Mouse (Mus musculus): Measurements from ENCODE around the gene Dtd2. TPM values are rescaled to one million over a fixed set of nuclear protein-coding genes. Genes with fewer than 3 reads are reported as not detected.
A peak's percentile ranks its signal among the peaks of the same experiment; 100 is the strongest.

Gene Dtd2
- polyA plus RNA-seq, 1 experiment: 16.0 TPM

DNA sequence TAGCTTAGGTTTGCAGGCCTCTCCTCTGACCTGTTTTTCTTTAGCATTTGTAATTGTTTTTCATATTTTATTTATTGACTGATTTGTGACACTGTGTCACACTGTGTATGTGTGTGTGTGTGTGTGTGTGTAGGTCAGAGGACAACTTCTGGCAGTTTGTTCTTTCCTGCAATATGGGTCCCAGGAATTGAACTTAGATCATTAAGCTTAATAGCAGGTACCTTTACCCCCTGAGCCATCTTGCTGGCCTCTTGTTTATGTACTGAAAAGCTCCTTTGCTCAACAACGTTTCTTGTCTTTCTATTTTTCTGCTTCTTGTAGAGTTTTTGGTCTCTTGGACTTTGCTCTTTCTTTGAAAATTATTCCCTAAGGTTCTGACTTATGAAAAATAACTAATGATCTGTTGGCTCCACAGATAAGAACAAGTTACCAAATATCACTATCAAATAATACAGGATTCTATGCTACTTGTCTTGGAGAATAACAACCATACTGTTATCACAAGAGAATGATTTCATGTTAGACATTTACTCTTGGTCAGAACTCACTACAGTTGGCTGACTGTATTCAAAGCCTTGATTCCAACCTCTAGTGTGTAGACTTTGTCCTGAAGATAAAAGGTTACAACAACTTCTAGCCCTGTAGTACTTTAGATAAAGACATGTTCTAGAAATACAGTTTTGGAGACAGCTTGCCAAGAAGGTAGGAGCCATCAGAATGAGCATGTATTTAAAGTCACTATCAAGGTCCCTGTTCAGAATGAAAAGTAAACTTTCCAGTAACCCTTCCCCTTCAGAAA, 10.4 kb downstream of the Dtd2 start:
- H3K27me3 ChIP-seq (ENCODE audit: control insufficient read depth, insufficient read depth, insufficient read length): no peaks in the 10 kb centered on the region
- no peak overlapping the region for H3K4me2 ChIP-seq (ENCODE audit: low read depth)
- H3K79me2 ChIP-seq (ENCODE audit: control insufficient read depth, insufficient read depth): no peaks in the 10 kb centered on the region
- H3K4me3 ChIP-seq: no peak overlapping the region
- no peak overlapping the region for H3ac ChIP-seq (ENCODE audit: control insufficient read depth, insufficient read length)
- no peaks in the 10 kb centered on the region for H3K36me3 ChIP-seq (ENCODE audit: control insufficient read depth, insufficient read depth)
- TF ChIP-seq E2F4 (IDR thresholded peaks at IDR 0.05; ENCODE audit: insufficient read depth) (no peak), TCF3 (IDR thresholded peaks at IDR 0.05; ENCODE audit: insufficient read length, low read depth) (no peak), MYOD1 (IDR thresholded peaks at IDR 0.05; ENCODE audit: control insufficient read depth in 1 of 3, insufficient read length in 2 of 3, low read depth in 2 of 3) (no peak), REST (IDR thresholded peaks at IDR 0.05; ENCODE audit: insufficient read depth, insufficient read length) (no peak), CEBPB (IDR thresholded peaks at IDR 0.05; ENCODE audit: insufficient read depth, poor library complexity, severe bottlenecking) (no peak), POLR2AphosphoS2 (IDR thresholded peaks at IDR 0.05; ENCODE audit: insufficient read length, low read depth) (no peak), USF1 (IDR thresholded peaks at IDR 0.05; ENCODE audit: low read depth) (no peak), MAX (IDR thresholded peaks at IDR 0.05; ENCODE audit: low read depth) (no peak), TCF12 (IDR thresholded peaks at IDR 0.05; ENCODE audit: insufficient read depth, poor library complexity, severe bottlenecking) (no peak), POLR2A (IDR thresholded peaks at IDR 0.05; ENCODE audit: insufficient read length, low read depth) (no peak), SRF (IDR thresholded peaks at IDR 0.05; ENCODE audit: control insufficient read depth, insufficient read length, low read depth) (no peak), MYOG (IDR thresholded peaks at IDR 0.05; ENCODE audit: control insufficient read depth in 1 of 3, insufficient read depth in 1 of 3, insufficient read length in 2 of 3, low read depth in 2 of 3) (no peak)

DNA sequence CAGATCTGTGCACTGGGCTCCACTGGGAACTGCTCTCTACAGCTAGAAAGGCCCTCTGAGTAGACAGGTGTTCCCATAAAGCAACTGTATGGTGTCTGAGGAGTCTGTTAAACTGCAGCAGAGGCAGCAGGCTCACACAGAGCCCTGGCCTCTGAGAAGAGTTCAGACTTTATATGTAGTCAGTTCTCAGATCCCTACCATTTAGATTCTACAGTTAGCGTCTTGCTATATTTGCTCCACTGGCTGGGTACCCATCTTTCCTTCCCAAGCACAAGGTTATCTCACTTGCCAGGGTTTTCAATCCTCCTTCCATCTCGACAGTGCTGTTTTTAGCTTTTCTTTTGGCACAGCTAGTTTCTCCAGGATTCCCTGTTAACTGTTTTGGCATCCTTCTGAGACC, 15.7 kb downstream of the Dtd2 start:
- H3K4me2 ChIP-seq (ENCODE audit: low read depth): no peak overlapping the region
- no peaks in the 10 kb centered on the region for H3K27me3 ChIP-seq (ENCODE audit: control insufficient read depth, insufficient read depth, insufficient read length)
- no peak overlapping the region for H3K4me3 ChIP-seq
- TF ChIP-seq E2F4 (IDR thresholded peaks at IDR 0.05; ENCODE audit: insufficient read depth): no peak
- no peak for TF ChIP-seq MAX (IDR thresholded peaks at IDR 0.05; ENCODE audit: low read depth)
- TF ChIP-seq POLR2A (IDR thresholded peaks at IDR 0.05; ENCODE audit: insufficient read length, low read depth): no peak
- no peak for TF ChIP-seq POLR2AphosphoS2 (IDR thresholded peaks at IDR 0.05; ENCODE audit: insufficient read length, low read depth)
- TF ChIP-seq MYOG (IDR thresholded peaks at IDR 0.05; ENCODE audit: control insufficient read depth in 1 of 3, insufficient read depth in 1 of 3, insufficient read length in 2 of 3, low read depth in 2 of 3): no peak
- no peak for TF ChIP-seq MYOD1 (IDR thresholded peaks at IDR 0.05; ENCODE audit: control insufficient read depth in 1 of 3, insufficient read length in 2 of 3, low read depth in 2 of 3)
- no peak for TF ChIP-seq TCF3 (IDR thresholded peaks at IDR 0.05; ENCODE audit: insufficient read length, low read depth)
- no peak for TF ChIP-seq SRF (IDR thresholded peaks at IDR 0.05; ENCODE audit: control insufficient read depth, insufficient read length, low read depth)
- TF ChIP-seq CEBPB (IDR thresholded peaks at IDR 0.05; ENCODE audit: insufficient read depth, poor library complexity, severe bottlenecking): no peak
- no peak for TF ChIP-seq REST (IDR thresholded peaks at IDR 0.05; ENCODE audit: insufficient read depth, insufficient read length)
- TF ChIP-seq TCF12 (IDR thresholded peaks at IDR 0.05; ENCODE audit: insufficient read depth, poor library complexity, severe bottlenecking): no peak
- TF ChIP-seq USF1 (IDR thresholded peaks at IDR 0.05; ENCODE audit: low read depth): no peak
- no peaks in the 10 kb centered on the region for H3K79me2 ChIP-seq (ENCODE audit: control insufficient read depth, insufficient read depth)
- no peaks in the 10 kb centered on the region for H3K36me3 ChIP-seq (ENCODE audit: control insufficient read depth, insufficient read depth)
- H3ac ChIP-seq (ENCODE audit: control insufficient read depth, insufficient read length): no peak overlapping the region

DNA sequence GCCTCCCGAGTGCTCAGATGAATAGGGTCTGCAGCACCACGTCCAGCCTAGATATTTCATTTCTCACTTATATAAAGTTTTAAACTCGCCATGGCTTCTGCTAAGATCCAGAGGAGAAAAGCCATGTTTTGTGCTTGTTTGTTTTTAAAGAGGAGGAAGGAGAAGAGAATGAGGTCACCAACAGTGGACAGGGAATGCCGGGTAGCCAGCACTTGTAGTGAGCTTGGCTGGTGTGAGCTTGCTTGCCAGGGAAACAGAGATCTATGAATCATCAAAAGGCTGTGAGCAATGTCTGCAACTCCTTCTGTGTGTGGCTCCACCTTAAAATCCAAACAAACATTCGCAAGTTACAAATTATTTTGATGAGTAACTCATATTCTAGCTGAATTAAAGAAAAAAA, 17.8 kb downstream of the Dtd2 start:
- no peaks in the 10 kb centered on the region for H3K36me3 ChIP-seq (ENCODE audit: control insufficient read depth, insufficient read depth)
- TF ChIP-seq SRF (IDR thresholded peaks at IDR 0.05; ENCODE audit: control insufficient read depth, insufficient read length, low read depth) (no peak), POLR2AphosphoS2 (IDR thresholded peaks at IDR 0.05; ENCODE audit: insufficient read length, low read depth) (no peak), USF1 (IDR thresholded peaks at IDR 0.05; ENCODE audit: low read depth) (no peak), TCF12 (IDR thresholded peaks at IDR 0.05; ENCODE audit: insufficient read depth, poor library complexity, severe bottlenecking) (no peak), CEBPB (IDR thresholded peaks at IDR 0.05; ENCODE audit: insufficient read depth, poor library complexity, severe bottlenecking) (no peak), MYOG (IDR thresholded peaks at IDR 0.05; ENCODE audit: control insufficient read depth in 1 of 3, insufficient read depth in 1 of 3, insufficient read length in 2 of 3, low read depth in 2 of 3) (no peak), MAX (IDR thresholded peaks at IDR 0.05; ENCODE audit: low read depth) (no peak), REST (IDR thresholded peaks at IDR 0.05; ENCODE audit: insufficient read depth, insufficient read length) (no peak), E2F4 (IDR thresholded peaks at IDR 0.05; ENCODE audit: insufficient read depth) (no peak), POLR2A (IDR thresholded peaks at IDR 0.05; ENCODE audit: insufficient read length, low read depth) (no peak), TCF3 (IDR thresholded peaks at IDR 0.05; ENCODE audit: insufficient read length, low read depth) (no peak), MYOD1 (IDR thresholded peaks at IDR 0.05; ENCODE audit: control insufficient read depth in 1 of 3, insufficient read length in 2 of 3, low read depth in 2 of 3) (no peak)
- H3ac ChIP-seq (ENCODE audit: control insufficient read depth, insufficient read length): no peak overlapping the region
- no peak overlapping the region for H3K4me3 ChIP-seq
- no peaks in the 10 kb centered on the region for H3K79me2 ChIP-seq (ENCODE audit: control insufficient read depth, insufficient read depth)
- no peaks in the 10 kb centered on the region for H3K27me3 ChIP-seq (ENCODE audit: control insufficient read depth, insufficient read depth, insufficient read length)
- peak overlapping the region; percentile 44 for H3K4me2 ChIP-seq (ENCODE audit: low read depth)

GRCm38 (mm10) chr12:51985826-51986225, 20.5 kb downstream of the Dtd2 start:
- TF ChIP-seq POLR2AphosphoS2 (IDR thresholded peaks at IDR 0.05; ENCODE audit: insufficient read length, low read depth): no peak
- no peak for TF ChIP-seq MYOD1 (IDR thresholded peaks at IDR 0.05; ENCODE audit: control insufficient read depth in 1 of 3, insufficient read length in 2 of 3, low read depth in 2 of 3)
- TF ChIP-seq TCF12 (IDR thresholded peaks at IDR 0.05; ENCODE audit: insufficient read depth, poor library complexity, severe bottlenecking): no peak
- no peak overlapping the region for H3ac ChIP-seq (ENCODE audit: control insufficient read depth, insufficient read length)
- H3K36me3 ChIP-seq (ENCODE audit: control insufficient read depth, insufficient read depth): no peaks in the 10 kb centered on the region
- no peak overlapping the region for H3K4me3 ChIP-seq
- H3K4me2 ChIP-seq (ENCODE audit: low read depth): no peak overlapping the region
- no peaks in the 10 kb centered on the region for H3K27me3 ChIP-seq (ENCODE audit: control insufficient read depth, insufficient read depth, insufficient read length)
- H3K79me2 ChIP-seq (ENCODE audit: control insufficient read depth, insufficient read depth): no peaks in the 10 kb centered on the region
